Mouse (Mus musculus): ENCODE data around the gene Grm4.
"Not testable (repeated sequence)": the region's sequence is repeated elsewhere in the genome, so short reads cannot be mapped to it uniquely, and the experiment has no call there.

The Grm4 gene

DNA sequence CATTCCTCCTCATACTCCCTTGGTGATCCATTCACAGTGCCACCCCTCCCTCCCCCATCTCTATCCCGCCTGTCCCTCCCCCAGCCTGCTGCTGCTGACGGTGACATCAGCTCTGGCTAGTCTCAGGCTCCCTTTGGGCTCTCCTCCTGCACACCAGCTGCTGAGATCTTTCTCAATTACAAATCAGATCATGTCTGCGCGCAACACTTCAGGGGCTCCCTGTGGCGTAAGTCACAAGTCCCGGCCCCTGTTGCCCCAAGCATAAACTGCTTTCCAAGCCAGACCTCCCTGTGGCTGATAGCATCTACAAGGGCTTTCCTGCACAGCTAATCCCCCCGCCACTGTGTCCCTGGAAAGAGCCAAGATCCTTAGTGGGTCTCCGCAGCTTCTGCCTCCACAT, 128.3 kb downstream of the Grm4 start:
- no peak for DNase-seq (ENCODE audit: low spot score)

DNA sequence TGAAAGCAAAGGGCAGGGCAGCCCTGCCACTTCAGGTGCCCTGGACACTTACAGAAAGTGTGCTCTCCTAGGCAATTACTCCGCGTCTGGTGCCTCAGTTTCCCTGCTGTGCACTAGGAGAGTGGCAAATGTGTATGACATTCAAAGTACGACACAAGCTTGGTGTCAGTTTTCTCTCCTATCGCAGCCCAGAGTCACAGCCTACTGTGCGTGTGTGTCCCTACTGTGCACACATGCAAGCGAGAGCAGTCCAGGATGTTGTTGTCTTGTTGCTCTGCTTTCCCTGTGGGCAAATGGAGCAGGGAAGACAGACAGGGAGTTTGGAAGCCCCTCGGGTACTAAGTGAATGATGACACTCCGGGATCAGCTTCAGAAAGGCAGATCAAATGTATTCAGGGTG, 131.2 kb downstream of the Grm4 start:
- DNase-seq (ENCODE audit: low spot score), result no peak

- no peak for DNase-seq (ENCODE audit: low spot score)
Measured at GRCm38 (mm10) chr17:27389221-27390000, 131.8 kb downstream of the Grm4 start.

DNA sequence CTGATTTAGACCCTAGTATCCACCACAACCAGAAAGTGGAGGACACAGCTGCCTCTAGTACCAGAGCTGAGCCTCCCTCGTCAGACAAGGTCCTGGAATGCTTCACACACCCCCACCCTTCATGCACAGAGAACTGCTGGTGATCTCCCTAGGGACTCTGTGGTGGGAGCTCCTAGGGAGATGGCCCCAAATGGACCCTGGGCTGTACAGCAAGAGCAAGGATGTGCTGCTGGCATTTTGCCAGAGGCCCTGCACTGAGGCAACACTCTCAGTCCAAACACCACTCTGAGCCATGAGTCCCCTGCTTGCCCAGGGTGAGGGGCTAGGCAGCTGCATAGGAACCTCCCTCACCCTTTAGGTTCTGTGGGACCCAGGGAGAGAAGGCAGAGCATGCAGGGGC, 134.8 kb downstream of the Grm4 start:
- DNase-seq (ENCODE audit: low spot score), result no peak

- DNase-seq (ENCODE audit: low spot score), result no peak
Measured at GRCm38 (mm10) chr17:27385513-27386261, 135.5 kb downstream of the Grm4 start.

GRCm38 (mm10) chr17:27382916-27383315, 138.3 kb downstream of the Grm4 start:
- no peak for DNase-seq (ENCODE audit: low spot score)

DNA sequence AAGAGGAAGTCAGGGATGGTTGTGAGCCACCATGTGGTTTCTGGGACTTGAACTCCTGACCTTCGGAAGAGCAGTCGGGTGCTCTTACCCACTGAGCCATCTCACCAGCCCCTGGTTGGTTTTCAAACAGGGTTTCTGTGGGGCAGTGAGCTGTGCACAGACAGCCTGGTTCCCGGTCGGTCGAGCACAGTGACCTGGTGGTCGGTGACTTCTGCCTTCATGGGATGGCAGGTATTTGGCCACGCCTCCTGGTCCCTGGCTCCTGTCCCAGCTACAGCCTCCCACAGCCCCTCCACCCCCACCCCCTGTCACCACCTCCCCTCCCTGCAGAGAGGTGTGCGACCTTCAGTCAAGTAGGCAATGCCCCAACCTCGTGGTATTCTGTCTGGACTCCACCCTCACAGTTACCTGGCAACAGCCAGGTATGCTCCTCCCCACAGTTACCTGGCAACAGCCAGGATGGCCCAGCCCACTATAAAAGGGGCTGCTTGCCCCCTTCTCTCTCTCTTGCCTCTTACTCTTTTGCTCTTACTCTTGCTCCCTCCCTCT, 140.2 kb downstream of the Grm4 start:
- DNase-seq (ENCODE audit: low spot score), result not testable (repeated sequence)

- no peak for DNase-seq (ENCODE audit: low spot score)
Measured at GRCm38 (mm10) chr17:27378977-27379376, 142.2 kb downstream of the Grm4 start.

DNA sequence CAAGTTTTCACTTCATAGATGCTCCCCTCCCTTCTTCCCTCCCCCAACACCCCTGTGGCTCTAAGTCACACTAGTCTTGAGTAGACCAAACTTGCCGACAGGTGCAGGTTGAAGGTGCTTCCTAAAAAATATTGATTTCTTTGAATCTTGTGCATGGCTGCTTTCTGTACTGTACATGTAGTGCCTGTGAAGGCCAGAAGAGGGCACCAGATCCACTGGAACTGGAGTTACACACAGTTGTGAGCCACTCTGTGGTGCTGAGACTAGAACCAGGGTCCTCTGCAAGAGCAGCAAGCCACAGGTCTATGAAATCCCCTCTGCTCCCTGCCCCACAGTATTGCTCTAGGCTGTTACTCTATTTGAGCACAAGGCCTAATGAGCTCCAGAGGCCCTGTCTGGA, 144.1 kb downstream of the Grm4 start:
- DNase-seq (ENCODE audit: low spot score), result no peak

DNA sequence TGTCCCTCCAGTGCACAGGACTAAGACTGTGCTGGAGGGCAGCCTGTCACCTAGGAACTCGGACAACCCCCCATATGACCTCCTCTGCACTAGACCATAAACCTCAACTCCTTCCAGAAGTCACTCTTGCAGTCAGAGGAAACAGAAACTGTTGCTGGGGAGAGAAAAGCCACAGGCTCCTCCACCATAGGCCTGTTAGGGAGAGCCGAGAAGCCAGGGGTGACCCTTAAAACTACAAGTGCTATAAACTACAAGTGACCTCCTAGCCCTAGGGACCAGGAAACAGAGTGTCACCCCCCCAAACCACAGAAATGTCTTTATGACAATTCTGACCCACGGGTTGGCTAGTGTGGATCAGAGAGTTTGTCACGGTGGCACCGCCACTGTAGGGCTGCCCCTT, 145.7 kb downstream of the Grm4 start:
- DNase-seq (ENCODE audit: low spot score), result no peak

Data from ovary, adult 18-20 months (tissue).